Mouse (Mus musculus): ENCODE results near the gene Trim29.

The Trim29 gene

DNA sequence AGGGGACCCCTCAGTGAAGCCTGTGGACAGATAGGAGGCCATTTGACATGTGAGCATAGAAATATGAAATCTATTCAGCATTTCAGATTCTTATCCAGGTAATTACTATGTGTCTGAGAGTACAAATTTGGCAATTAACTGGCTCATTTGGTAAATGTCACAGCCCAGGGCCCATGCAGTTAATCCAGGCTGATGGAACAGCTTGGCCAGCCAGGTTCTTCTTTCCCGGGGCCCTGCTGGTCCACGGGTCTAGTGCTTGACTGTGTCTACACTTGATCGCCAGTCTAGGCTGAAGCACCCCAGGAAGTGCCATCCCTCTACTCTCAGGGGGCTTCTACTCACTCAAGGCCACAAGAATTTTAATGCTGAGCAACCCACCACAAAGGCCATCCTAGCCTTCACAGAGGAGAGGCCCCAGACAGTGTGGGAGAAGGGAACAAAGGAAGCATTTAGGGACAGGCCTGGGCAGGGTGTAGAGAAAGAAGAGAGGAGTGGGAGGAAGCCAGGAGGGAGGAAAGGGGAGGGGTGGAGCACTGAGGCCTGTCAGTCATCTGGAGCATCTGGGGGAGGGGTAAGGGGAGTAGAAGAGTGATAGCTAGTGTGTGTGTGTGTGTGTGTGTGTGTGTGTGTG is 4.8 kb downstream of the Trim29 start:
- no peak for DNase-seq (ENCODE audit: low spot score)

DNA sequence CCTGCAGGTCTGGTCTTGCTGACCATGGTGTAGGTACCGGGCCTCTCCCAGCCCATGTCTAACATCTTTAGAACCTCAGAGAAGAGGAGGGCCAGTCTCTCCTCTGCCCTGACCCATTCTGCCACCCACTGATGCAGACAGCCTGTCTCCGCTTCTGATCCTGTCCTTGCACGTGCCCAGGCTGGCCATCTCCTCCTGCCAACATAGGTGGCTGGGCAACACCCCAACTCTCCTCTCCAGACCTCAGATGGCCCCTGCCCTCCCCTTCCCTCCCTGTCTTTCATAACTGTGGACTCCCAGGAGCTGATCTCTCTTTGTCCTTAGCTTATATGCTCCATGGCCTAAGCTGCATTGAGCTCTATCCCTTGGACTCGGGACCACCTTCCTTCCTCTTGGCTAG is 5.8 kb downstream of the Trim29 start:
- no peak for DNase-seq (ENCODE audit: low spot score)

DNA sequence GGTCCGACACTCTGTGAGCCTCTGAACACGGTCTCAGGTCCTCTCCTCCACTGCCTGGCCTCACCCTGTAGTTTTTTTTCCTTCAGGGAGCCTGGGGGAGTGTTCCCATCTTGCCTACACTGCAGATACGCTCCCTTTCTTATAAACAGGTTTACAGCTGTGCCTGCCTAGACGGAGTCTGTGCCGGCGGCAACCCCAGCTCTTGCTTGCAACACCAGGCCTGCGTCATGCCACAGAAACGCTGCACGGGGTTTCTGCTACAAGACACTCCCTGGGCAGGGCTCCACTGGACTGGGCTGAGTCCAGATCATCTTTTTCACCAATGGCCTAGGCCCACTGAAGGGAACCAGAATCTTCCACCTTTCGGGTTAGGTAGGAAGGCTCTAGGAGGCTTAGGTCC is 8.0 kb downstream of the Trim29 start:
- DNase-seq (ENCODE audit: low spot score): no peak

- no peak for DNase-seq (ENCODE audit: low spot score)
Observed at GRCm38 (mm10) chr9:43321951-43322350, 11.3 kb downstream of the Trim29 start.

- no peak for DNase-seq (ENCODE audit: low spot score)
Observed at GRCm38 (mm10) chr9:43322666-43323065, 12.0 kb downstream of the Trim29 start.

GRCm38 (mm10) chr9:43325486-43325885 is 14.8 kb downstream of the Trim29 start:
- no peak for DNase-seq (ENCODE audit: low spot score)

DNA sequence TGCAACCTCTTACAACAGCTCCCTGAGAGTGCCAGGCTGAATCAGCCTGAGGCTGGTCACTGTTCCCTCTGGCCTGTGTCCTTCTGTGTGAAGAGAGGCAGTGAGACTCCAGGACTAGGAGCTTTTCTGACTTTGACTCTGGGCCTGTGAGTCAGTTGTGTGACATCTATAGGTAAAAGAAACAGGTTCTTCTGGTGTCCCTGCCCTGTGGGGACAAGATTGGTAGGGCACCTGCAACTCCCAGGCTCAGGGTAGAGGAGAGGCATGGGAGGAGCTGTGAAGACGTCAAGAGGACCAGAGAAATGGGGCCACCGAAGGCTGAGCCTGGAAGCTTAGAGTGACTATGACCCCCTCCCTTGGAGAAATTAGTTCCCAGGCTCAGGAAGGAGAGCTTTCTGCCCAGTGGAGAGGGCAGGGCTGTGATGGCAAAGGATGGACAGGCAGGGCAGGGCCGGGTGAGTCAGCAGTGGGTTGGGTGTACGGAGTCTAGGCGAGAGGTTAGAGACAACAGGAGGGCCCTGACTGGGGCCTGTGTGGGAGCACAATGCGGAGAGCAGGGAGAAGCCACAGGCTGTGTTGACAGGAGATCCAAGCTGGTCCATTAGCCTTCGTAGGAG is 15.5 kb downstream of the Trim29 start:
- no peak for DNase-seq (ENCODE audit: low spot score)

- DNase-seq (ENCODE audit: low spot score): no peak
Observed at GRCm38 (mm10) chr9:43327182-43328129, 16.8 kb downstream of the Trim29 start.

- DNase-seq (ENCODE audit: low spot score): no peak
Observed at GRCm38 (mm10) chr9:43330426-43330825, 19.8 kb downstream of the Trim29 start.

GRCm38 (mm10) chr9:43331476-43332471 is 21.1 kb downstream of the Trim29 start:
- no peak for DNase-seq (ENCODE audit: low spot score)

GRCm38 (mm10) chr9:43334476-43334875 is 23.8 kb downstream of the Trim29 start:
- no peak for DNase-seq (ENCODE audit: low spot score)

DNA sequence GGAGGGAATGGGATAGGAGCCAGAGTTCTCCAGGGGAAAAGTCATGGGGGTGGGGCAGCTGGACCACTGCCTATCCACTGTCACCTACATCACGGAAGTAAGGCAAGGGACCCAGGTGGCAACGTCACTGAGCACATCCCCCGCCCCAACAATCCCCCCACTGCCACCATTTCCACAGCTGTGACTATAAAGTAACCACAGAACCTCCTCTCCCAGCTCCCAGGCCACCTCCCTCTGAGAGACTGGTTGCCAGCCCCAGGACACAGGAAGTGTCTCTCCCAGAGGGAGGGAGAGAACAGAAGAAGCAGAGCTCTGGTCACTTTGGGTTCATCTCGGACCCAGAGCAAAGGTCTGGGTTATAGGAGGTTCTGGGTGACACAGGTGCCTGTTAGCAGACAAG is 27.0 kb downstream of the Trim29 start:
- no peak for DNase-seq (ENCODE audit: low spot score)

DNA sequence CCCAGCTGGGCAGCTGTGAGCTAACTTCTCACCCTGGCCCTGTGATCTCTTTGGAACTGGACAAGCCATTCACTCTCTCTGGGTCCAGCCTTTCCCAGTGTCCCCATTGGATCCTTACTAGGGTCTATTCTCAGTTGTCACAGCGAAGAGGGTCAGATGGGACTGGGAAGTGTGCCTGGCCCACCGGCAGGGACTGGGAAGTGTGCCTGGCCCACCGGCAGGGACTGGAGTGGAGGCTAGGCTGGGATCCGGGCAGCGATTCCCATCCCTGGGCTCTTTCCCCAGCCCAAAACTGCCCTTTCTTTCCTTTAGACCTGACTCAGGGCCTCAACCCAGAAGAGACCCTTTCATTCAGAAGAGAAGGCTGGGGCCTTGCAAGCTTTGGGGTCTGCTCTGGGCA is 27.4 kb downstream of the Trim29 start:
- DNase-seq (ENCODE audit: low spot score): no peak

DNA sequence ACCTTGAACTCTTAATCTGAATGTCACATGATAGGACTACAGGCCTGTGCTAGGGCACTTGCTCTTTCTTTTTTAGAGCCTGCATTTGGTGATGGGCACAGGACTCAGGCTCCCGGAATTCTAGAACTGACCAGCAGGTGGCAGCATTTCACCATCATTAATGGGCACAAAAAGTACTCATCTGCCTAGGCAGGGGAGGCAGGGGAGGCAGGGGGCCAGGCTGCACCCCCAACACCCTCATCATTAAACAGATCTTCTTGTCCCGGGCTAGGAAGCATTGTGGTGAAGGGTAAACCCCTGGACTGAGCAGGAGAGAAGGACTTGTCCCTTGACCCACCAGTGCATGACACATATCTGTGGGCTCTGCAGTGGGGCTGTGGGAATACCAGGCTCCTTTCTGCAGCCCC is 29.0 kb downstream of the Trim29 start:
- DNase-seq (ENCODE audit: low spot score): peak; percentile 60

- no peak for DNase-seq (ENCODE audit: low spot score)
Observed at GRCm38 (mm10) chr9:43350089-43350488, 39.4 kb downstream of the Trim29 start.

- no peak for DNase-seq (ENCODE audit: low spot score)
Observed at GRCm38 (mm10) chr9:43351015-43351414, 40.4 kb downstream of the Trim29 start.

- DNase-seq (ENCODE audit: low spot score): no peak
Observed at GRCm38 (mm10) chr9:43357011-43357410, 46.4 kb downstream of the Trim29 start.

GRCm38 (mm10) chr9:43358591-43359323 is 48.1 kb downstream of the Trim29 start:
- no peak for DNase-seq (ENCODE audit: low spot score)

DNA sequence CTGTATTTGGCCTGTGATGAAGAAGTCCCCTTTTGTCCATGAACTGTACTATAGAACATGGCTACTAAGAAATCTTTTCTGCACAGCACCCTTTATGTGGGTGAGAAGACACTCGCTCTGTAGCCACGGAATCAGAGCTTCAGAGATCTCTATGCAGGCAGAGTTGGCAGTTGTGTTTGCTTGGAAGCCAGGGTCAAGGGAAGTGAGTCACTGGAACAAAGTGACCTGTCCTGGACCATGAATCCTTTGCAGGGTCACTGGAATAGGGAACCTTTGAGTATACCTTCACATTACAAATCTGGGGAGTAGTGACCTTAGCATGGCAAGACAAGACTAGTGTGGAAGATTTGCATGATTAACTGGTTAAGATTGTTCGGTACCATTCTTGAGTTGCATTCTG is 58.1 kb downstream of the Trim29 start:
- no peak for DNase-seq (ENCODE audit: low spot score)

DNA sequence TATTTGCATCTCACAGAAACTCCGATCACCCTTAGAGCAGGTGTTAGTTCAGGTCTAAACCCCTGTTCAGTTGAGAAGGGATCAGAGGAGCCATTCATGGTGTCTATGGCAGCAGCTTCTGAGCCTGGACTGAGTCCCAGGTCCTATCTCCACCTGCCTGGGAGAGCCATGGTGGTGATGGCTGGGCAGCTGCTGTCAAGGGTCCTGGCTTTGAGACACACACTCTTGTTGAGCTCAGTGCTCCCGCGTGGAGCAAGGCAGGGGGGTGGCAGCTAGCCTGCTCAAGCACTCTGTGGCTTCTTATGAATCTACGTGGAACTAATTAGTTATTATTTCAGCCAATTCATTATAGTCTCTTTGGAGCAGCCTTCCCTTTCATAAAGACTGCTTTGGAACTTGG is 73.2 kb downstream of the Trim29 start:
- no peak for DNase-seq (ENCODE audit: low spot score)

- no peak for DNase-seq (ENCODE audit: low spot score)
Observed at GRCm38 (mm10) chr9:43384400-43384799, 73.8 kb downstream of the Trim29 start.
